Mouse (Mus musculus) cerebral cortex, adult 2 months (tissue): Measurements from ENCODE around the gene Unc50.

ENCODE experiments used
- WGBS: fragments of 180-500 bp; shearing (Covaris S2); methylation state at CpG from one replicate; pipeline ENCODE4 v1.1.7; 2018; 5-methylcytosine and 5-hydroxymethylcytosine counted together

Gene Unc50

GRCm38 (mm10) chr1:37448361-37449095 is 18.6 kb downstream of the Unc50 start:
- 78% methylated on average over 10 of the region's 10 CpGs for WGBS

GRCm38 (mm10) chr1:37451270-37451669 is 21.3 kb downstream of the Unc50 start:
- WGBS: 61% methylated on average over 8 of the region's 8 CpGs

- 92% methylated on average over 7 of the region's 7 CpGs for WGBS
These were observed 27.6 kb downstream of the Unc50 start for GRCm38 (mm10) chr1:37457546-37457945.

GRCm38 (mm10) chr1:37464878-37465452 is 35.0 kb downstream of the Unc50 start:
- 91% methylated on average over 10 of the region's 10 CpGs for WGBS

GRCm38 (mm10) chr1:37466322-37466995 is 36.5 kb downstream of the Unc50 start:
- 78% methylated on average over 3 of the region's 3 CpGs for WGBS

- 78% methylated on average over 4 of the region's 4 CpGs for WGBS
These were observed 37.9 kb downstream of the Unc50 start for GRCm38 (mm10) chr1:37467806-37468205.

GRCm38 (mm10) chr1:37469007-37469406 is 39.1 kb downstream of the Unc50 start:
- 94% methylated on average over 5 of the region's 5 CpGs for WGBS

- WGBS: 67% methylated on average over 6 of the region's 6 CpGs
These were observed 41.5 kb downstream of the Unc50 start for GRCm38 (mm10) chr1:37471179-37472148.

- WGBS: 82% methylated on average over 10 of the region's 10 CpGs
These were observed 43.3 kb downstream of the Unc50 start for GRCm38 (mm10) chr1:37473251-37473650.

- 78% methylated on average over 8 of the region's 8 CpGs for WGBS
These were observed 44.1 kb downstream of the Unc50 start for GRCm38 (mm10) chr1:37474046-37474445.

GRCm38 (mm10) chr1:37474634-37475190 is 44.8 kb downstream of the Unc50 start:
- 76% methylated on average over 6 of the region's 6 CpGs for WGBS

GRCm38 (mm10) chr1:37475312-37475711 is 45.4 kb downstream of the Unc50 start:
- 93% methylated on average over 3 of the region's 3 CpGs for WGBS

- 94% methylated on average over 5 of the region's 5 CpGs for WGBS
These were observed 47.3 kb downstream of the Unc50 start for GRCm38 (mm10) chr1:37477250-37477649.

- WGBS: 50% methylated on average over 5 of the region's 5 CpGs
These were observed 48.0 kb downstream of the Unc50 start for GRCm38 (mm10) chr1:37477928-37478327.

- 63% methylated on average over 7 of the region's 7 CpGs for WGBS
These were observed 48.5 kb downstream of the Unc50 start for GRCm38 (mm10) chr1:37478416-37478815.

GRCm38 (mm10) chr1:37479074-37479473 is 49.1 kb downstream of the Unc50 start:
- WGBS: 61% methylated on average over 9 of the region's 9 CpGs

GRCm38 (mm10) chr1:37479759-37480158 is 49.8 kb downstream of the Unc50 start:
- 95% methylated on average over 8 of the region's 8 CpGs for WGBS

GRCm38 (mm10) chr1:37480731-37481130 is 50.8 kb downstream of the Unc50 start:
- WGBS: 89% methylated on average over 6 of the region's 6 CpGs

GRCm38 (mm10) chr1:37481331-37481730 is 51.4 kb downstream of the Unc50 start:
- 84% methylated on average over 2 of the region's 2 CpGs for WGBS

GRCm38 (mm10) chr1:37484612-37485011 is 54.7 kb downstream of the Unc50 start:
- WGBS: 95% methylated on average over 4 of the region's 4 CpGs

GRCm38 (mm10) chr1:37486439-37486838 is 56.5 kb downstream of the Unc50 start:
- 84% methylated on average over 1 of the region's 1 CpGs for WGBS
